ENCODE assay signal across 8 mouse cellular contexts in genomic region chr5:114859253-114859652, GRCm38 (mm10). TPM values are rescaled to one million over a fixed set of nuclear protein-coding genes. Genes with fewer than 3 reads are reported as not detected.
DNase-seq lines count a peak whose midpoint lies in the region; ATAC-seq and TF ChIP-seq lines count a peak whose summit lies in the region.

No protein-coding gene starts in this region.

- peak; percentile 77 for DNase-seq in B cell, adult 2 months
- DNase-seq in kidney, postnatal 0 days (ENCODE audit: low spot score): peak; percentile 90
- DNase-seq in liver, adult 2 months (ENCODE audit: extremely low read depth, low read depth, low spot score): peak; percentile 48
- peak; percentile 82 for DNase-seq in neural tube, embryonic 10.5 days (ENCODE audit: extremely low spot score, low spot score)

- no peak overlapping the region for H3K27ac ChIP-seq in bone marrow, adult 2 months (ENCODE audit: control insufficient read depth, insufficient read depth, low read depth, low read length, poor library complexity)
- no peak overlapping the region for H3K27ac ChIP-seq in embryonic fibroblast, embryonic 13.5 days (ENCODE audit: insufficient read depth, low read length)
- no peak overlapping the region for H3K27ac ChIP-seq in heart, embryonic 13.5 days (replicated peaks)
- H3K27ac ChIP-seq in kidney, postnatal 0 days: no peak overlapping the region
- H3K27ac ChIP-seq in liver, adult 2 months (replicated peaks; ENCODE audit: insufficient read depth, low read depth, low read length): no peak overlapping the region
- no peak overlapping the region for H3K27ac ChIP-seq in stomach, embryonic 16.5 days (ENCODE audit: low read length)

- no peak overlapping the region for H3K4me3 ChIP-seq in bone marrow, adult 2 months (replicated peaks; ENCODE audit: control insufficient read depth, low read depth, low read length)
- peak overlapping the region; percentile 15; the same call in 1 of the 2 replicates for H3K4me3 ChIP-seq in embryonic fibroblast, embryonic 13.5 days (ENCODE audit: insufficient read depth, low read length)
- peak overlapping the region; percentile 42 for H3K4me3 ChIP-seq in heart, embryonic 13.5 days
- no peak overlapping the region for H3K4me3 ChIP-seq in kidney, postnatal 0 days (replicated peaks; ENCODE audit: low read depth, low read length)
- no peak overlapping the region for H3K4me3 ChIP-seq in liver, adult 2 months (ENCODE audit: insufficient read depth, low read depth, low read length)
- H3K4me3 ChIP-seq in stomach, embryonic 16.5 days (replicated peaks; ENCODE audit: low read length): peak overlapping the region; percentile 29

- no peaks in the 10 kb centered on the region for H3K36me3 ChIP-seq in heart, embryonic 13.5 days
- no peaks in the 10 kb centered on the region for H3K36me3 ChIP-seq in kidney, postnatal 0 days (ENCODE audit: insufficient read depth, low read length)
- H3K36me3 ChIP-seq in liver, adult 2 months (ENCODE audit: control insufficient read depth, insufficient read depth, low read length): no peaks in the 10 kb centered on the region
- H3K36me3 ChIP-seq in stomach, embryonic 16.5 days (ENCODE audit: control insufficient read depth, insufficient read depth, low read length): no peaks in the 10 kb centered on the region

- H3K9me3 ChIP-seq in heart, embryonic 13.5 days: no peaks in the 10 kb centered on the region
- no peaks in the 10 kb centered on the region for H3K9me3 ChIP-seq in kidney, postnatal 0 days (replicated peaks; ENCODE audit: low read length)
- no peaks in the 10 kb centered on the region for H3K9me3 ChIP-seq in stomach, embryonic 16.5 days (replicated peaks; ENCODE audit: control insufficient read depth, low read length)

- H3K9ac ChIP-seq in heart, embryonic 13.5 days: 0 out of 2 replicates have a peak overlapping the region, but pooled peaks have one; percentile 62
- no peak overlapping the region for H3K9ac ChIP-seq in kidney, postnatal 0 days (ENCODE audit: low read depth, low read length)
- H3K9ac ChIP-seq in liver, adult 2 months (ENCODE audit: low read depth, low read length): no peak overlapping the region
- peak overlapping the region; percentile 53; the same call in 1 of the 2 replicates for H3K9ac ChIP-seq in stomach, embryonic 16.5 days (ENCODE audit: low read length)

- no peaks in the 10 kb centered on the region for H3K79me2 ChIP-seq in liver, adult 2 months (ENCODE audit: control insufficient read depth, insufficient read depth, low read length)

- peak overlapping the region; percentile 70 for H3K4me2 ChIP-seq in heart, embryonic 13.5 days
- H3K4me2 ChIP-seq in kidney, postnatal 0 days (ENCODE audit: low read length): peak overlapping the region; percentile 42
- peak overlapping the region; percentile 53 for H3K4me2 ChIP-seq in stomach, embryonic 16.5 days (ENCODE audit: low read depth, low read length)

- WGBS in bone marrow, adult 2 months: 7% methylated on average over 18 of the region's 18 CpGs
- 4% methylated on average over 18 of the region's 18 CpGs for WGBS in heart, embryonic 13.5 days
- WGBS in kidney, postnatal 0 days: 5% methylated on average over 18 of the region's 18 CpGs
- 5% methylated on average over 18 of the region's 18 CpGs for WGBS in liver, adult 2 months
- 4% methylated on average over 18 of the region's 18 CpGs for WGBS in stomach, embryonic 16.5 days

- no peaks in the 10 kb centered on the region for H3K4me1 ChIP-seq in bone marrow, adult 2 months (ENCODE audit: control insufficient read depth, insufficient read depth, low read length)
- H3K4me1 ChIP-seq in embryonic fibroblast, embryonic 13.5 days (ENCODE audit: control insufficient read depth, insufficient read depth, low read length): no peaks in the 10 kb centered on the region
- no peaks in the 10 kb centered on the region for H3K4me1 ChIP-seq in heart, embryonic 13.5 days
- 0 out of 2 replicates have a peak, but pooled peaks cover 3% of the 10 kb centered on the region for H3K4me1 ChIP-seq in kidney, postnatal 0 days (replicated peaks; ENCODE audit: insufficient read depth, low read length)
- H3K4me1 ChIP-seq in liver, adult 2 months (ENCODE audit: control insufficient read depth, insufficient read depth, low read length): no peaks in the 10 kb centered on the region
- no peaks in the 10 kb centered on the region for H3K4me1 ChIP-seq in stomach, embryonic 16.5 days (ENCODE audit: control insufficient read depth, insufficient read depth, low read length)

- no peak for ATAC-seq in heart, embryonic 13.5 days (ENCODE audit: extremely low read depth, insufficient number of reproducible peaks, low FRiP score, low TSS enrichment)
- no peak for ATAC-seq in kidney, postnatal 0 days (replicated peaks; ENCODE audit: low FRiP score, low read depth)
- no peak for ATAC-seq in stomach, embryonic 16.5 days (ENCODE audit: insufficient read depth, low FRiP score)

- TF ChIP-seq CTCF in bone marrow, adult 2 months (IDR thresholded peaks at IDR 0.05; ENCODE audit: control insufficient read depth, insufficient read depth, low read length): peak; percentile 85
- peak; percentile 87 for TF ChIP-seq CTCF in embryonic fibroblast, embryonic 13.5 days (IDR thresholded peaks at IDR 0.05; ENCODE audit: borderline replicate concordance, insufficient read depth, low read length)
- TF ChIP-seq CTCF in kidney, postnatal 0 days (IDR thresholded peaks at IDR 0.05; ENCODE audit: low read depth): peak; percentile 83
- peak; percentile 91 for TF ChIP-seq CTCF in liver, adult 2 months (IDR thresholded peaks at IDR 0.05; ENCODE audit: low read depth, low read length)

- peaks cover 56% of the 10 kb centered on the region for H3K27me3 ChIP-seq in heart, embryonic 13.5 days (replicated peaks)
- no peaks in the 10 kb centered on the region for H3K27me3 ChIP-seq in kidney, postnatal 0 days (ENCODE audit: insufficient read depth, low read length)
- H3K27me3 ChIP-seq in liver, adult 2 months (ENCODE audit: control insufficient read depth, insufficient read depth, low read length): no peaks in the 10 kb centered on the region
- H3K27me3 ChIP-seq in stomach, embryonic 16.5 days (ENCODE audit: control insufficient read depth, insufficient read depth, low read length): no peaks in the 10 kb centered on the region

- TF ChIP-seq POLR2A in bone marrow, adult 2 months (IDR thresholded peaks at IDR 0.05; ENCODE audit: borderline replicate concordance, control insufficient read depth, low read depth, low read length): no peak
- TF ChIP-seq POLR2A in embryonic fibroblast, embryonic 13.5 days (IDR thresholded peaks at IDR 0.05; ENCODE audit: low read depth, low read length): 0 out of 2 replicates have a peak, but pooled peaks have one; percentile 25
- no peak for TF ChIP-seq POLR2A in liver, adult 2 months (IDR thresholded peaks at IDR 0.05; ENCODE audit: extremely low read depth, insufficient read depth, low read length)

RNA-seq across cellular contexts. Expression of gene Gm9936, which starts 0.8 kb away (rescaled TPM):
- polyA plus RNA-seq in bone marrow, adult 2 months (2011; ENCODE audit: insufficient read depth, insufficient read length, low replicate concordance, missing spikeins): not detected in 2 replicates
- 0.23 TPM in 1 of 2 replicates, not detected in the other for polyA plus RNA-seq in embryonic fibroblast, embryonic 13.5 days (2011; ENCODE audit: insufficient read length, low read depth, missing spikeins)
- not detected in 2 replicates for polyA plus RNA-seq in heart, embryonic 13.5 days (2015; fragmentation: Nextera tagmentation; extraction: Ambion mirVana)
- not detected in 2 replicates for polyA plus RNA-seq in kidney, postnatal 0 days (2015; fragmentation: Nextera tagmentation; extraction: Ambion mirVana)
- not detected in 2 replicates for total RNA-seq in liver, adult 2 months (2014; rRNA removed)
- not detected in 2 replicates for polyA plus RNA-seq in liver, adult 2 months (2012; rRNA removed)
- 0.18 TPM in 1 of 2 replicates, not detected in the other for polyA plus RNA-seq in stomach, embryonic 16.5 days (2015; fragmentation: Nextera tagmentation; extraction: Ambion mirVana)

RNA-seq across cellular contexts. Expression of gene 4930519G04Rik, which starts 5.8 kb away (rescaled TPM):
- polyA plus RNA-seq in bone marrow, adult 2 months (2011; ENCODE audit: insufficient read depth, insufficient read length, low replicate concordance, missing spikeins): not detected in 2 replicates
- polyA plus RNA-seq in embryonic fibroblast, embryonic 13.5 days (2011; ENCODE audit: insufficient read length, low read depth, missing spikeins): not detected in 2 replicates
- not detected in 2 replicates for polyA plus RNA-seq in heart, embryonic 13.5 days (2015; fragmentation: Nextera tagmentation; extraction: Ambion mirVana)
- polyA plus RNA-seq in kidney, postnatal 0 days (2015; fragmentation: Nextera tagmentation; extraction: Ambion mirVana): not detected in 2 replicates
- not detected in 2 replicates for total RNA-seq in liver, adult 2 months (2014; rRNA removed)
- not detected in 2 replicates for polyA plus RNA-seq in liver, adult 2 months (2012; rRNA removed)
- not detected in 2 replicates for polyA plus RNA-seq in stomach, embryonic 16.5 days (2015; fragmentation: Nextera tagmentation; extraction: Ambion mirVana)

RNA-seq across cellular contexts. Expression of gene 1500011B03Rik, which starts 36.0 kb away (rescaled TPM):
- 16.9 and 25.3 TPM in 2 replicates for polyA plus RNA-seq in bone marrow, adult 2 months (2011; ENCODE audit: insufficient read depth, insufficient read length, low replicate concordance, missing spikeins)
- polyA plus RNA-seq in embryonic fibroblast, embryonic 13.5 days (2011; ENCODE audit: insufficient read length, low read depth, missing spikeins): 24.2 and 31.2 TPM in 2 replicates
- 53.8 and 54.5 TPM in 2 replicates for polyA plus RNA-seq in heart, embryonic 13.5 days (2015; fragmentation: Nextera tagmentation; extraction: Ambion mirVana)
- polyA plus RNA-seq in kidney, postnatal 0 days (2015; fragmentation: Nextera tagmentation; extraction: Ambion mirVana): 160 and 189 TPM in 2 replicates
- total RNA-seq in liver, adult 2 months (2014; rRNA removed): 2.0 and 2.1 TPM in 2 replicates
- polyA plus RNA-seq in liver, adult 2 months (2012; rRNA removed): 4.2 and 7.2 TPM in 2 replicates
- 66.8 and 71.8 TPM in 2 replicates for polyA plus RNA-seq in stomach, embryonic 16.5 days (2015; fragmentation: Nextera tagmentation; extraction: Ambion mirVana)

RNA-seq across cellular contexts. Expression of gene Oasl2, which starts 37.5 kb away (rescaled TPM):
- 37.0 and 44.3 TPM in 2 replicates for polyA plus RNA-seq in bone marrow, adult 2 months (2011; ENCODE audit: insufficient read depth, insufficient read length, low replicate concordance, missing spikeins)
- 19.7 and 32.2 TPM in 2 replicates for polyA plus RNA-seq in embryonic fibroblast, embryonic 13.5 days (2011; ENCODE audit: insufficient read length, low read depth, missing spikeins)
- polyA plus RNA-seq in heart, embryonic 13.5 days (2015; fragmentation: Nextera tagmentation; extraction: Ambion mirVana): 4.5 and 6.2 TPM in 2 replicates
- polyA plus RNA-seq in kidney, postnatal 0 days (2015; fragmentation: Nextera tagmentation; extraction: Ambion mirVana): 19.9 and 24.1 TPM in 2 replicates
- 4.1 and 6.3 TPM in 2 replicates for total RNA-seq in liver, adult 2 months (2014; rRNA removed)
- polyA plus RNA-seq in liver, adult 2 months (2012; rRNA removed): 1.5 and 4.2 TPM in 2 replicates
- 7.8 and 8.1 TPM in 2 replicates for polyA plus RNA-seq in stomach, embryonic 16.5 days (2015; fragmentation: Nextera tagmentation; extraction: Ambion mirVana)

Comparison
In these comparisons a context has a peak if more than half of its experiments do, and no peak if none do; other contexts are left out.
1. H3K4me3 ChIP-seq: peak in embryonic fibroblast, embryonic 13.5 days (single experiment), heart, embryonic 13.5 days (single experiment) and stomach, embryonic 16.5 days (single experiment); none in bone marrow, adult 2 months (single experiment), kidney, postnatal 0 days (single experiment) and liver, adult 2 months (single experiment).
2. H3K9ac ChIP-seq: peak in heart, embryonic 13.5 days (single experiment) and stomach, embryonic 16.5 days (single experiment); none in kidney, postnatal 0 days (single experiment) and liver, adult 2 months (single experiment).
3. Peak in every context shown above with its lines, with median percentiles within 50 percentile points of each other: DNase-seq, CTCF ChIP-seq and H3K4me2 ChIP-seq.